Mouse (Mus musculus) kidney, adult 2 months (tissue): ENCODE data around the gene Klhdc3. TPM values are rescaled to one million over a fixed set of nuclear protein-coding genes. Genes with fewer than 3 reads are reported as not detected.

Experiments
- DNase-seq: peaks from one replicate; pipeline ENCODE4 v3.0.0; 2021
- H3K27ac ChIP-seq: fragments of 200-500 bp; 2 replicates; pipeline ENCODE4 v1.5.1; 2012; ENCODE audit warnings: low read depth, low read length, control low read depth, inconsistent platforms; ENCODE audit not compliant: insufficient read depth
- H3K27me3 ChIP-seq: fragments of 200-500 bp; replicated peaks from 2 replicates; pipeline ENCODE4 v1.6.1; 2012; ENCODE audit warnings: mild to moderate bottlenecking, moderate library complexity, low read length, inconsistent platforms; ENCODE audit not compliant: control insufficient read depth, insufficient read depth
- H3K36me3 ChIP-seq: fragments of 200-500 bp; 2 replicates; pipeline ENCODE4 v1.6.1; 2012; ENCODE audit warnings: mild to moderate bottlenecking, moderate library complexity, low read length, inconsistent platforms; ENCODE audit not compliant: control insufficient read depth, insufficient read depth
- H3K4me1 ChIP-seq: fragments of 200-500 bp; 2 replicates; pipeline ENCODE4 v1.6.1; 2011; ENCODE audit warnings: low read length; ENCODE audit not compliant: control insufficient read depth, insufficient read depth
- H3K4me3 ChIP-seq: fragments of 200-500 bp; 2 replicates; pipeline ENCODE4 v1.5.1; 2011; ENCODE audit warnings: mild to moderate bottlenecking, low read depth, low read length, control low read depth; ENCODE audit not compliant: insufficient read depth
- CTCF ChIP-seq: fragments of 200-500 bp; conservative IDR thresholded peaks from 2 replicates; pipeline ENCODE4 v1.5.1; 2011; ENCODE audit warnings: low read depth, mild to moderate bottlenecking, control low read depth, low read length, moderate library complexity, mixed read lengths; ENCODE audit not compliant: insufficient read depth, insufficient read length
- POLR2A ChIP-seq: fragments of 200-500 bp; IDR thresholded peaks from one replicate; pipeline ENCODE4 v1.6.1; 2011; ENCODE audit warnings: low read depth, low read length, control low read depth
- WGBS: fragments of 180-500 bp; shearing (Covaris S2); methylation state at CpG from one replicate; pipeline ENCODE4 v1.1.7; 2018; 5-methylcytosine and 5-hydroxymethylcytosine counted together
- polyA plus RNA-seq: library from polyadenylated mRNA; depleted of rRNA; stranded (reverse); fragments of >200 nt; gene quantifications from 2 replicates; pipeline ENCODE4 v1.2.3, GENCODE M21; 2012

Gene Klhdc3
- polyA plus RNA-seq, 1 experiment: 88.6 TPM

DNA sequence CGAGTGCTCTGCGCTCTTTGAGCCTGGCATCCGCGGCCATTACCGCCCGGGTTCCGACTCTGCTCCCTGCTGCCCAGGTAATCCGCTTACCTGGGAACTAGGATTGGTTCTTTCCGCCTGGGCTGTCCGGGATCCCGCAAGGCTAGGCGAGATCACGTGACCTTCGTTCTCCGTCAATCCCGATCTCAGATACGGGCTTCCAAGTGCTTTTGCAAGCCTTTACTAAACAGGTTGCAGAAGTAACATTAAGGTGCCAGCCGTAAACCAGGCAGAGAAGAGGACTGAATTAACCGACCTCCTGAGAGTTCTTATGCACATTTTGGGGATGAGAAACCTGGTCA, 34.4 kb downstream of the Klhdc3 start:
- DNase-seq: no peak
- peak overlapping the region; percentile 94 for H3K4me3 ChIP-seq
- H3K27me3 ChIP-seq: no peaks in the 10 kb centered on the region
- TF ChIP-seq POLR2A (no peak), CTCF (no peak)
- H3K36me3 ChIP-seq: peaks cover 3% of the 10 kb centered on the region
- WGBS: under 1% methylated on average over 19 of the region's 19 CpGs
- H3K27ac ChIP-seq: peak overlapping the region; percentile 94
- peaks cover 11% of the 10 kb centered on the region for H3K4me1 ChIP-seq

DNA sequence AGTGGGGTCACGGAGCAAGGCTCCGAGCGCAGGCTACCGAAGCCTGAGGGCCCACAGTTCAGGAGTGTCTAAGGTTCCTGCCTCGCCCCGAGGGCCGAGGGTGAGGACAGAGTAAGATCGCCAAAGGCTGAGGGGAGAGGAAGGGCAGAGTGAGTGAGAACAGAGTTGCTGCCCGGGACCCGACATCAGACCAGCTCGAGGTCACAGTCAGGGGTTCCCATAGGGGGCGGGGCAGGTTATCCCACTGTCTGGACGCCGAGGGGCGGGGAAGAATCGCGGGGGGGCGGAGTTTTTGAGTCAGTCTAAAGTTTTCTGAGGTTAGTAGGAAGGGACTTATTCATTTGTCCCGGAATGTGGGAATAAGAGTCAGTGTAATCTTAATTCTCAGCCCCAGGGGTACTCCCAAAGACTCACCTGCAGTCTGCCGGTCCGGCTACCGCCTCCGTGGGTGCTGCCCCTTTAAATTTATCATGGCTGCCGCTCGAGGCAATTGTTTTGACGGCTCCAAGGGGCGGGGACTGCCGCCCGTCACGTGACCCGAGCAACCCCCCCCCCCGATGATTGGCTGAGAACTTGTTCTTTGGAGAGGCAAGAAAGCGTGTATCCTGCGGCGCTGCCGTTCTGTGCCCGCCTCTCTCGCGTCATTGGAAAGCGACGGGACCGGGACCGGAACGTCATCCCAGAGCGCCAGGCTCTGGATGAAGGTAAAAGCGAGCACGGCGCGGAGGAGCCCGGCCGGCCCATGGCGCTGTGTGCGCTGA, 35.0 kb downstream of the Klhdc3 start, which contains the start of the genes Klc4 and Mrpl2:
Gene Klc4, minus strand, starts transcription at position 462 of the 761 bp plus-strand sequence.
Gene Mrpl2, plus strand, starts transcription at position 669 of the 761 bp plus-strand sequence.
- Histone ChIP-seq H3K4me1 (peaks cover 9% of the 10 kb centered on the region; the same call in 1 of the 2 replicates), H3K36me3 (peaks cover 3% of the 10 kb centered on the region), H3K4me3 (peak within 1 kb of the TSS; percentile 94), H3K27me3 (no peaks in the 10 kb centered on the region), H3K27ac (peak within 1 kb of the TSS; percentile 94)
- WGBS: 1% methylated on average over 53 of the region's 53 CpGs
- TF ChIP-seq POLR2A: peak; percentile 56
- TF ChIP-seq CTCF: no peak
- peak; percentile 99 for DNase-seq

DNA sequence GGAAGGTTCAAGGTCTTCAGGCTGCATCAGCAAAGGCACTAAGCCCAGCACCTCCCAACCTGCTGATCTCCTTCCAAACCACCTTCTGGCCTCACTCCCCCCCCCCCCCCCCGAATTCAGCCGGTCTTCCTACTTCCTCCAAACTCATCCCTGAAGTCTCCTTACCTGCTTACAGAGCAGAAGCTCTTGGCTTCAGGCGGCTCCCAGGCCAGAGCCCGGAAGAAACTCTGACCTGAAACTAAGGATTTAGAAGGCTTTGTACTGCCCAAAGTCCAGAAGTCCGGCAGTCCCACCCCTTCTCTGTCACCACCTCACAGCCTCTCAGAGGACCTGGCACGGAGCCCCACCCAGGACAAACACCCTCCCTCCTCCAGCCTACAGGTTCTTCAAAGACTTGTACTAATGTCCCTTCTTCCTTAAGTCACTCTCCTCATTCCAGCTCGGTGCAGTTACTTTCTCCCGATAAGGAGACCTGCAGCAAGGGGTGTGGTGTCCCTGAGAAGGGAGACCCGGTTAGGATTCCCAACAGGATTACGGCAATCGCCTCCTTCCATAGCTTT, 35.7 kb downstream of the Klhdc3 start:
- peak overlapping the region; percentile 78 for H3K4me3 ChIP-seq
- 2% methylated on average over 11 of the region's 11 CpGs for WGBS
- DNase-seq: peak; percentile 96

DNA sequence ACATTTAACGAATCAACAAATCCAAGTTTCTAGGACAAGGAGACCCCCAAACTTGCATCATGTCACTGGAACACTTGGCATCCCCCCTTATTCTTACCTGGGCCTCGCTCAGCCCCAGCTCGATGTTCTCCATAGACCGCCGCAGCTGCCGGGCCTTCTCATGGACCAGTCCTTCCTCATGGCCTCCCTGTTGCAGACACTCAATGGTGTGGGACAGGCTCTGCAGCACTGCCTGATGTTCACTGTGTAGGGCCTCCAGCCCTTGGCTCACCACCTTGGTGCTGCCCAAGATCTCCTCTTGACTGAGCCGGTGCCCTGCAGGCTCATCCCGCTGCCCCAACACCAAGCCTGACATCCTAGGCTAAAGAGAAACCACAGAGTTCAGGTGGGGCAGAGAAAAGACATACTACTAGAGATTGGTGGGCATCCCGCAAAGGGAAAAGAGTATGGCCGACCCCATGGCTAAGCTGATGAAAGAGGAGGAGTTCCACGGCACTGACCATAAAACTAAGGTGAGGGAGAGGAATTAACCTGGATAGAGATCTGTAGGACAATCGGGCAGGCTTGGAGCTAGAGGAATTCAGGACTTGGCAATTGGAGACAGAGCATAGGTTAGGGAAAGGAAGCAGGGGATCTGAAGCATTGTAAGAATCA, 36.4 kb downstream of the Klhdc3 start:
- H3K27me3 ChIP-seq: no peaks in the 10 kb centered on the region
- peaks cover 3% of the 10 kb centered on the region for H3K36me3 ChIP-seq
- WGBS: 65% methylated on average over 12 of the region's 12 CpGs
- H3K4me1 ChIP-seq: peaks cover 9% of the 10 kb centered on the region; the same call in 1 of the 2 replicates
- TF ChIP-seq CTCF: no peak
- TF ChIP-seq POLR2A: no peak
- DNase-seq: no peak
- peak overlapping the region; percentile 78 for H3K4me3 ChIP-seq
- H3K27ac ChIP-seq: peak overlapping the region; percentile 94

More for the DNA sequence above, 35.7 kb downstream of the Klhdc3 start:
- H3K36me3 ChIP-seq: peaks cover 3% of the 10 kb centered on the region
- peak overlapping the region; percentile 94 for H3K27ac ChIP-seq
- TF ChIP-seq CTCF: no peak
- TF ChIP-seq POLR2A: peak; percentile 53
- no peaks in the 10 kb centered on the region for H3K27me3 ChIP-seq
- peaks cover 9% of the 10 kb centered on the region; the same call in 1 of the 2 replicates for H3K4me1 ChIP-seq

DNA sequence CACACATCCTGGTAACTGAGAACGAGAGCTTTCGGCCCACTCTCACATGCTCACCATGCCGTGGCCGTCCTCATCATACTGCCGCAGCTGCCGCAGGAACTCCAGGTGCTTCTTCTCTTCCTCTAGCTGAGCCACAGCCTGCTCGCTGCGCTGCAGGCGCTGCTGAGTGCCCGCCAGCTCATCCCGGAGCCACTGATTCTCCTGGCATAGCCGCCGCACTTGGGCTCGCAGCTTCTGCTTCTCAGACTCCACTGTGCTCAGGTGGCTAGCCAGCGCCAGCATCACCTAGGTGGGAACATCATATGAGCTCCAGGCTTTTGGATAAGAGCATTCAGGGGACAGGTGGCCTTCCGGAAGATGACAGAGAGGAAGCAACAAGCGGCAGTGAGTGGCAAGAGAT, 38.7 kb downstream of the Klhdc3 start:
- 93% methylated on average over 17 of the region's 17 CpGs for WGBS
- Histone ChIP-seq H3K27ac (no peak overlapping the region), H3K4me3 (no peak overlapping the region), H3K36me3 (peaks cover 3% of the 10 kb centered on the region), H3K27me3 (no peaks in the 10 kb centered on the region), H3K4me1 (peaks cover 9% of the 10 kb centered on the region; the same call in 1 of the 2 replicates)
- TF ChIP-seq CTCF (no peak), POLR2A (no peak)
- DNase-seq: no peak

DNA sequence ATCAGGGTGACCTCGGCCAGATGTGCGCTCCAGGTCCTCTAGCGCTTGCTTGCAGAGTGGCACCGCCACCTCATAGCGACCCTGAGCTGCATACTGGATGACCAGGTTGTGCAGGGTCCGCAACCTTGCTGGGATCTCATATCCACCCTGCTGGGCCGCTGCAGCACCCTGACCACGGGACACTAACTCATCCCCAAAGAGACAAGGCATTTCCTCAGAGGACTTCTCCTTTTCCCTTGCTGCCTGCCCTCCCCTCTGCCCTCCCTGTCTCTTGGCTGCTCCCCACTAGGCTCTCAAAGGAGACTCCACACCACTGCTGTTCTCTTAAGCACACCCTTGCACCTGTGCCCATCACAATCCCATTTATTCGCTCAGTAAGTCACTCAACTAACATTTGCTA, 40.8 kb downstream of the Klhdc3 start:
- Histone ChIP-seq H3K36me3 (peaks cover 3% of the 10 kb centered on the region), H3K27ac (no peak overlapping the region), H3K27me3 (no peaks in the 10 kb centered on the region), H3K4me1 (peaks cover 9% of the 10 kb centered on the region; the same call in 1 of the 2 replicates), H3K4me3 (no peak overlapping the region)
- TF ChIP-seq CTCF (no peak), POLR2A (no peak)
- peak; percentile 18 for DNase-seq
- WGBS: 67% methylated on average over 9 of the region's 9 CpGs
